Mouse (Mus musculus) adrenal gland, adult 10 weeks (tissue): Measurements from ENCODE around the gene Btbd35f15. TPM values are rescaled to one million over a fixed set of nuclear protein-coding genes. Genes with fewer than 3 reads are reported as not detected.

Experiments used
- polyA plus RNA-seq: library from polyadenylated mRNA; stranded (reverse); fragments of 350-450 nt; fragmentation: Illumina TruSeq; extraction: RNeasy Lipid Tissue Mini Kit (QIAGEN cat#74804); gene quantifications from one replicate; pipeline ENCODE4 v1.2.3, GENCODE M21; 2014; ENCODE audit warnings: low read depth, low replicate concordance

Btbd35f15 gene
- not detected for polyA plus RNA-seq

GRCm38 (mm10) chrX:33577214-33577613, at the start of gene Btbd35f15:
Gene Btbd35f15, minus strand, starts transcription at chrX:33577314.

Other genes starting within 250 kb of the Btbd35f15 start
- gene Btbd35f13, start 79.9 kb upstream of the Btbd35f15 start, polyA plus RNA-seq: not detected
- gene Btbd35f14, start 125.0 kb upstream of the Btbd35f15 start, polyA plus RNA-seq: not detected